Comparison of ENCODE assay signal across 22 mouse cellular contexts in the genomic region with DNA sequence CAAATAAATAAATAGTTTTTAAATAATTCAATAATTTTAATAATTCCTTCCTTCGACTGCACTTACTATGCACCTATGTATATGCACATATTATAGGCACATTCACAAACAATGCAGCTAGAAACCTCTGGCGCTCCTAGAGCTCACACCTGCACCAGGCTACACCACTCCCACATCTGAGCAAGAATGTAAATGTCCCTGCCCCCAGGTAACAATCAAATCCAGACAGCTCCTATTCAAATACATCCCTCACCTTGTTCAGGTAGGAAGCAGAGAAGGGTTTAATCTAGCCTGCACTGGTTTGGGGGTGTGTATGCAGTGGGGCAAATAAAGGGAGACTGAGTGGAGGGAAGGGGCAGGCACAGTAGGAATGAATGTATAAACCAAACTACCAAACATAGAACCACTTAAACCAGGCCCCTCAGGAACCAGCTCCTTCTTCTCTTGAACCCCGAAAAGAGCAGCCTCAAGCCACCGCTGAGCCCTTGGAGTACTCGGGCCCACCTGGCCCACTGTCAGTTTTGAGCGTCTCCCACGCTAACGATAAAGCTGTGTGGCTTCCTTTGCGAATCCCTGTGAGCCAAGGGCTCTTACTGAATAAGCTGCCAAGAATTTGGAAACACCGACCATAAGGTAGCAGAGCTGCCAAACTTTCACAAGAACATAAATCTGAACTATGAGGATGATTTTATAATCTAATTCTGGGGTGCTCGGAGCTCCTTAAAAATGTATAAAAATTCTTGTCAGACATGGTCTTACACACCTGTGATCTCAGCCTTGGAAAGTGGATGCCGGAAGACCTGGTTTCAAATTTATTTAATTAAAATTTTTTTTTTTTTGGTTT. TPM values are rescaled to one million over a fixed set of nuclear protein-coding genes. Genes with fewer than 3 reads are reported as not detected.
DNase-seq lines count a peak whose midpoint lies in the region; ATAC-seq and TF ChIP-seq lines count a peak whose summit lies in the region.
"Had no signal": no experiment of that assay in that cellular context is flagged by ENCODE, and none has a peak within 500 bp of the region (broad histone marks: within the 10 kb centered on the region; RNA-seq: fewer than 3 reads in every experiment).

No protein-coding gene starts in this region.

- H3K9me3 ChIP-seq in heart, embryonic 10.5 days = no peaks in the 10 kb centered on the region
- no peaks in the 10 kb centered on the region for H3K9me3 ChIP-seq in stomach, postnatal 0 days (ENCODE audit: control insufficient read depth, low read length)
- H3K9me3 ChIP-seq: forebrain, embryonic 12.5 days; heart, embryonic 13.5 days; hindbrain, embryonic 15.5 days; intestine, embryonic 15.5 days; midbrain, embryonic 12.5 days; neural tube, embryonic 12.5 days had no signal

- ATAC-seq in stomach, postnatal 0 days (ENCODE audit: low FRiP score, low TSS enrichment) = no peak
- ATAC-seq: intestine, embryonic 15.5 days; lung, postnatal 0 days had no signal

- no peaks in the 10 kb centered on the region for H3K36me3 ChIP-seq in heart, embryonic 10.5 days
- H3K36me3 ChIP-seq in thymus, adult 2 months (ENCODE audit: control insufficient read depth, insufficient read depth, low read length) = peaks cover 34% of the 10 kb centered on the region
- no peaks in the 10 kb centered on the region; the same call in 1 of the 2 replicates for H3K36me3 ChIP-seq in stomach, postnatal 0 days (ENCODE audit: control insufficient read depth, insufficient read depth, low read length)
- H3K36me3 ChIP-seq: forebrain, embryonic 12.5 days; hindbrain, embryonic 15.5 days; intestine, embryonic 15.5 days; midbrain, embryonic 12.5 days; neural tube, embryonic 12.5 days had no signal

- TF ChIP-seq CTCF in thymus, adult 2 months (IDR thresholded peaks at IDR 0.05; ENCODE audit: borderline replicate concordance, control insufficient read depth, extremely low read depth, insufficient read depth, low read length, poor library complexity) = no peak
- TF ChIP-seq CTCF in stomach, postnatal 0 days (IDR thresholded peaks at IDR 0.05; ENCODE audit: low read depth) = no peak

- TF ChIP-seq POLR2A in thymus, adult 2 months (IDR thresholded peaks at IDR 0.05; ENCODE audit: control insufficient read depth, extremely low read depth, insufficient read depth, low read length, poor library complexity) = no peak

- peaks cover 7% of the 10 kb centered on the region for H3K4me1 ChIP-seq in heart, embryonic 10.5 days
- peaks cover 31% of the 10 kb centered on the region for H3K4me1 ChIP-seq in thymus, adult 2 months (replicated peaks; ENCODE audit: control insufficient read depth, insufficient read depth, low read length)
- H3K4me1 ChIP-seq in stomach, postnatal 0 days (replicated peaks; ENCODE audit: control insufficient read depth, insufficient read depth) = no peaks in the 10 kb centered on the region
- H3K4me1 ChIP-seq: forebrain, embryonic 12.5 days; midbrain, embryonic 12.5 days had no signal

- no peak overlapping the region for H3K4me2 ChIP-seq in stomach, postnatal 0 days (replicated peaks; ENCODE audit: low read depth)
- H3K4me2 ChIP-seq: forebrain, embryonic 12.5 days; heart, embryonic 13.5 days; hindbrain, embryonic 15.5 days; intestine, embryonic 15.5 days; midbrain, embryonic 12.5 days; neural tube, embryonic 12.5 days had no signal

- TF ChIP-seq EP300 in stomach, postnatal 0 days (optimal IDR thresholded peaks at IDR 0.05) = no peak

- no peaks in the 10 kb centered on the region for H3K27me3 ChIP-seq in heart, embryonic 10.5 days (ENCODE audit: insufficient read depth, poor library complexity, severe bottlenecking)
- H3K27me3 ChIP-seq in thymus, adult 2 months (ENCODE audit: control insufficient read depth, insufficient read depth, low read length) = no peaks in the 10 kb centered on the region
- H3K27me3 ChIP-seq in stomach, postnatal 0 days (ENCODE audit: control insufficient read depth, insufficient read depth, low read length) = no peaks in the 10 kb centered on the region
- H3K27me3 ChIP-seq: forebrain, embryonic 12.5 days; heart, embryonic 13.5 days; hindbrain, embryonic 15.5 days; intestine, embryonic 15.5 days; midbrain, embryonic 12.5 days; neural tube, embryonic 12.5 days had no signal

- peak; percentile 65 for DNase-seq in heart, embryonic 10.5 days (ENCODE audit: low spot score)
- no peak for DNase-seq in heart, postnatal 4 days
- DNase-seq in thymus, adult 2 months = no peak
- DNase-seq in thymus, postnatal 10 days (ENCODE audit: low spot score in 2 of 2) = no peak
- peak; percentile 23 for DNase-seq in adipocyte (ENCODE audit: low spot score)
- peak; percentile 26 for DNase-seq in stomach, postnatal 0 days (ENCODE audit: low spot score)
- DNase-seq in adrenal gland, adult (ENCODE audit: inconsistent age in 2 of 2, low spot score in 1 of 2) = no peak
- DNase-seq: cerebellum, postnatal 10 days; embryo, embryonic 11 days; heart, postnatal 36 days; kidney, adult 9 months; spleen, adult 18-20 months; thymus, postnatal 25 days had no signal

- no peak overlapping the region for H3K9ac ChIP-seq in stomach, postnatal 0 days (ENCODE audit: low read length)
- H3K9ac ChIP-seq: forebrain, embryonic 12.5 days; heart, embryonic 13.5 days; hindbrain, embryonic 15.5 days; intestine, embryonic 15.5 days; liver, embryonic 14.5 days; midbrain, embryonic 12.5 days; neural tube, embryonic 12.5 days had no signal

- 82% methylated on average over 12 of the region's 12 CpGs for WGBS in heart, embryonic 10.5 days
- WGBS in thymus, adult 2 months = 80% methylated on average over 12 of the region's 12 CpGs
- WGBS in stomach, postnatal 0 days = 64% methylated on average over 12 of the region's 12 CpGs

- no peak overlapping the region for H3K27ac ChIP-seq in heart, embryonic 10.5 days
- H3K27ac ChIP-seq in thymus, adult 2 months (ENCODE audit: control insufficient read depth, insufficient read depth, low read length) = peak overlapping the region; percentile 25; the same call in 1 of the 2 replicates
- H3K27ac ChIP-seq in stomach, postnatal 0 days (replicated peaks) = peak overlapping the region; percentile 67; the same call in 1 of the 2 replicates
- H3K27ac ChIP-seq: forebrain, embryonic 12.5 days; heart, embryonic 13.5 days; hindbrain, embryonic 15.5 days; intestine, embryonic 15.5 days; liver, embryonic 14.5 days; midbrain, embryonic 12.5 days; neural tube, embryonic 12.5 days had no signal

- no peak overlapping the region for H3K4me3 ChIP-seq in heart, embryonic 10.5 days
- H3K4me3 ChIP-seq in thymus, adult 2 months (ENCODE audit: control insufficient read depth, insufficient read depth, low read length) = no peak overlapping the region
- no peak overlapping the region for H3K4me3 ChIP-seq in stomach, postnatal 0 days (ENCODE audit: low read depth, low read length)
- H3K4me3 ChIP-seq: forebrain, embryonic 12.5 days; heart, embryonic 13.5 days; hindbrain, embryonic 15.5 days; intestine, embryonic 15.5 days; midbrain, embryonic 12.5 days; neural tube, embryonic 12.5 days had no signal

RNA-seq across cellular contexts. Expression of a gene that starts 6.3 kb away (rescaled TPM):
- 11.6 and 29.8 TPM in 2 replicates for polyA plus RNA-seq in heart, embryonic 10.5 days (2016; fragmentation: Nextera tagmentation; extraction: Ambion mirVana)
- total RNA-seq in heart, postnatal 4 days (2021) = 10 to 100 TPM; 51.8 to 56.0 TPM
- 589 and 601 TPM in 2 replicates for polyA plus RNA-seq in thymus, adult 2 months (2012; rRNA removed)
- 412 and 435 TPM in 2 replicates for polyA plus RNA-seq in stomach, postnatal 0 days (2015; fragmentation: Nextera tagmentation; extraction: Ambion mirVana)

RNA-seq across cellular contexts. Expression of a gene that starts 57.8 kb away (rescaled TPM):
- polyA plus RNA-seq in heart, embryonic 10.5 days (2016; fragmentation: Nextera tagmentation; extraction: Ambion mirVana) = 0.15 and 0.44 TPM in 2 replicates
- 1 to 10 TPM; 5.6 to 6.5 TPM for total RNA-seq in heart, postnatal 4 days (2021)
- polyA plus RNA-seq in thymus, adult 2 months (2012; rRNA removed) = 8.2 and 8.3 TPM in 2 replicates
- 0.27 TPM in 2 replicates for polyA plus RNA-seq in stomach, postnatal 0 days (2015; fragmentation: Nextera tagmentation; extraction: Ambion mirVana)
- total RNA-seq: granulocyte monocyte progenitor cell, adult 5-6 weeks had no signal

Comparison
In these comparisons a context has a peak if more than half of its experiments do, and no peak if none do; other contexts are left out.
1. DNase-seq: peak in heart, embryonic 10.5 days (single experiment), adipocyte (single experiment) and stomach, postnatal 0 days (single experiment); none in heart, postnatal 4 days (single experiment), thymus, adult 2 months (single experiment), thymus, postnatal 10 days (0 of 2) and adrenal gland, adult (0 of 2).
2. RNA of a gene that starts 6.3 kb away (polyA plus RNA-seq): 589 to 601 TPM in thymus, adult 2 months and 412 to 435 TPM in stomach, postnatal 0 days; 11.6 to 29.8 TPM in heart, embryonic 10.5 days; every median in the first group is over 10 times any median in the second.